21 mouse cellular contexts compared by ENCODE assay signal in genomic region chr19:56256741-56257140, GRCm38 (mm10). TPM values are rescaled to one million over a fixed set of nuclear protein-coding genes. Genes with fewer than 3 reads are reported as not detected.
A peak's percentile ranks its signal among the peaks of the same experiment; 100 is the strongest.
DNase-seq lines count a peak whose midpoint lies in the region; ATAC-seq lines count a peak whose summit lies in the region.
"Had no signal": no experiment of that assay in that cellular context is flagged by ENCODE, and none has a peak within 500 bp of the region (broad histone marks: within the 10 kb centered on the region; RNA-seq: fewer than 3 reads in every experiment).

No protein-coding gene starts in this region.

- peaks cover 16% of the 10 kb centered on the region for H3K27me3 ChIP-seq in forebrain, embryonic 12.5 days
- H3K27me3 ChIP-seq: heart, embryonic 15.5 days had no signal

- ATAC-seq in granulocyte monocyte progenitor cell, adult 5-6 weeks (replicated peaks; ENCODE audit: poor library complexity, severe bottlenecking): peak; percentile 82
- peak; percentile 31; the same call in 1 of the 2 replicates for ATAC-seq in neutrophil, adult 5-6 weeks (ENCODE audit: extremely low read depth, insufficient number of reproducible peaks, low FRiP score, poor library complexity, severe bottlenecking)
- no peak for ATAC-seq in forebrain, embryonic 12.5 days (ENCODE audit: low FRiP score)
- ATAC-seq: forebrain, embryonic 14.5 days had no signal

- H3K4me2 ChIP-seq in forebrain, embryonic 12.5 days: no peak overlapping the region
- H3K4me2 ChIP-seq: embryonic facial prominence, embryonic 13.5 days; heart, embryonic 11.5 days; heart, embryonic 15.5 days; hindbrain, embryonic 14.5 days had no signal

- intact Hi-C loops in heart, postnatal 36 days (cut with DNase I): loop anchor here (5.0 kb wide), 1 partner anchor 844 kb away; no protein-coding TSS in a partner anchor

- no peaks in the 10 kb centered on the region for H3K36me3 ChIP-seq in forebrain, embryonic 12.5 days (replicated peaks)
- H3K36me3 ChIP-seq: embryonic facial prominence, embryonic 13.5 days; heart, embryonic 15.5 days; hindbrain, embryonic 10.5 days had no signal

- no peak overlapping the region for H3K4me3 ChIP-seq in forebrain, embryonic 12.5 days (replicated peaks)
- H3K4me3 ChIP-seq: embryonic facial prominence, embryonic 13.5 days; heart, embryonic 15.5 days; hindbrain, embryonic 10.5 days had no signal

- 86% methylated on average over 1 of the region's 1 CpGs for WGBS in forebrain, embryonic 12.5 days

- H3K27ac ChIP-seq in forebrain, embryonic 12.5 days: no peak overlapping the region
- H3K27ac ChIP-seq: embryonic facial prominence, embryonic 13.5 days; heart, embryonic 15.5 days; hindbrain, embryonic 10.5 days; hindbrain, embryonic 14.5 days had no signal

- peak; percentile 12 to 18 for DNase-seq in spleen, postnatal 36 days (ENCODE audit: low spot score in 2 of 2)
- DNase-seq in spleen, postnatal 4 days (ENCODE audit: low spot score in 2 of 2): no peak
- DNase-seq in heart, postnatal 36 days: no peak
- DNase-seq in gastrocnemius, adult 18-20 months (ENCODE audit: low spot score): no peak
- DNase-seq: adrenal gland, postnatal 10 days; cerebellum, adult 11 months; cerebellum, adult 9-10 months; cerebellum, postnatal 25 days; gastrocnemius, postnatal 36 days; heart, adult 18-20 months; heart, postnatal 14 days had no signal

- no peak overlapping the region for H3K9ac ChIP-seq in forebrain, embryonic 12.5 days
- H3K9ac ChIP-seq: embryonic facial prominence, embryonic 13.5 days; heart, embryonic 15.5 days; hindbrain, embryonic 14.5 days had no signal

- no peaks in the 10 kb centered on the region for H3K9me3 ChIP-seq in forebrain, embryonic 12.5 days
- H3K9me3 ChIP-seq: embryonic facial prominence, embryonic 13.5 days; heart, embryonic 15.5 days; hindbrain, embryonic 10.5 days had no signal

- H3K4me1 ChIP-seq in forebrain, embryonic 12.5 days: no peaks in the 10 kb centered on the region; the same call in 1 of the 2 replicates
- H3K4me1 ChIP-seq: heart, embryonic 15.5 days had no signal

RNA-seq across cellular contexts. Expression of gene Habp2, which starts 30.2 kb away (rescaled TPM):
- total RNA-seq in granulocyte monocyte progenitor cell, adult 5-6 weeks (2014; fragmentation: Nextera tagmentation): not detected in 2 replicates
- not detected in 2 replicates for total RNA-seq in granulocyte monocyte progenitor cell, adult 5-6 weeks (2017)
- total RNA-seq in neutrophil, adult 5-6 weeks (2017): not detected in 2 replicates
- not detected for total RNA-seq in heart, postnatal 36 days (2021)
- not detected in 2 replicates for polyA plus RNA-seq in forebrain, embryonic 12.5 days (2016; fragmentation: Nextera tagmentation; extraction: Ambion mirVana)
- total RNA-seq in gastrocnemius, adult 18-20 months (2021): not detected
- total RNA-seq: gastrocnemius, postnatal 36 days; heart, adult 18-20 months; heart, postnatal 14 days had no signal
- polyA plus RNA-seq: brain, embryonic 14.5 days; embryonic facial prominence, embryonic 13.5 days; hindbrain, embryonic 10.5 days; hindbrain, embryonic 14.5 days had no signal

Comparison
In these comparisons a context has a peak if more than half of its experiments do, and no peak if none do; other contexts are left out.
1. DNase-seq: peak in spleen, postnatal 36 days (2 of 2); none in spleen, postnatal 4 days (0 of 2), heart, postnatal 36 days (0 of 2) and gastrocnemius, adult 18-20 months (single experiment).